Mouse (Mus musculus): ENCODE results near the gene Bace1. TPM values are rescaled to one million over a fixed set of nuclear protein-coding genes. Genes with fewer than 3 reads are reported as not detected.

Bace1 gene
- polyA plus RNA-seq, 1 experiment: 60.0 TPM

DNA sequence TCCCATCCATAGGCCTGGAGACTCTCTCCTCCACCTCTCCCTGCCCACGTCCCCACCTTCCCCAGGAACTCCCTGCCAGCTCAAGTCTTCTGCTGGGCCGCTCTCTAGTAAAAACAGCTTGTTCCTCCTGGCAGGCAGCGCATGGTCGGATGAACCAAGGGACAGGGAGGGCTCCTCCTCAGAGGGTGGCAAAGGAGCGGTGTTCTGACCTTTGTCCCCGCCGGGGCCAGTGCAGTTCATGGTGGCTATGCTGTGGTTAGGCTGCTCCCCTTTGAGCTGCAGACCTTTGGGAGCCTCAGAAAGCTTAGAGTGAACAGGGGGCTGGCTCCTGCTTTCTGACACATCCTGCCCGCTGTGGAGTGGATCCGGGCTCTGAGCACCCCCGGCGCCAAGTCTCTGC, 31.5 kb upstream of the Bace1 start:
- TF ChIP-seq CTCF (IDR thresholded peaks at IDR 0.05; ENCODE audit: borderline replicate concordance, insufficient read depth, low read length) (no peak), POLR2A (IDR thresholded peaks at IDR 0.05; ENCODE audit: low read depth, low read length) (no peak)
- H3K4me1 ChIP-seq (ENCODE audit: control insufficient read depth, insufficient read depth, low read length): no peaks in the 10 kb centered on the region
- H3K4me3 ChIP-seq (ENCODE audit: insufficient read depth, low read length): no peak overlapping the region
- H3K27ac ChIP-seq (ENCODE audit: insufficient read depth, low read length): no peak overlapping the region

- TF ChIP-seq CTCF (IDR thresholded peaks at IDR 0.05; ENCODE audit: borderline replicate concordance, insufficient read depth, low read length) (no peak), POLR2A (IDR thresholded peaks at IDR 0.05; ENCODE audit: low read depth, low read length) (no peak)
- Histone ChIP-seq H3K4me1 (ENCODE audit: control insufficient read depth, insufficient read depth, low read length) (no peaks in the 10 kb centered on the region), H3K4me3 (ENCODE audit: insufficient read depth, low read length) (no peak overlapping the region), H3K27ac (ENCODE audit: insufficient read depth, low read length) (no peak overlapping the region)
Measured at GRCm38 (mm10) chr9:45807337-45807736, 31.0 kb upstream of the Bace1 start.

DNA sequence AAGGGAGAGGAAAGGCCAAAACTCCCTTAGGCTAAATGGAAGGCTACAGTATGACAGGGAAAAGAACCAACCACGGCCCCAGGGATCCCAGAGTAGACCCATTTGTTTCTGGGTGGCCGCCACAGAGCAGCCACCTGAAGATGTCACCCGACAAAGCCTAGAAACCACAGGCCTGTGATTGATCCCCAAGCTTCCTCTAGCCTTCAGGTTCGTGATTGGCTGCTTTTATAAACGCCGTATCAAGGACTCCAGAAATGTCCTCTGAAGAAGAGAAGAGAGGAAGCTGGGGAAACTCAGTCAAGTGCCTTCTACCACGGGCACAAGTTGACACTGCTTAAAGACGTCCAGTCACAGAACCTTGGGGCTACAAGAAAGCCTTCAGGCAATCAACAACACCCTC, 30.6 kb upstream of the Bace1 start:
- H3K4me3 ChIP-seq (ENCODE audit: insufficient read depth, low read length): no peak overlapping the region
- no peaks in the 10 kb centered on the region for H3K4me1 ChIP-seq (ENCODE audit: control insufficient read depth, insufficient read depth, low read length)
- no peak overlapping the region for H3K27ac ChIP-seq (ENCODE audit: insufficient read depth, low read length)
- no peak for TF ChIP-seq CTCF (IDR thresholded peaks at IDR 0.05; ENCODE audit: borderline replicate concordance, insufficient read depth, low read length)
- TF ChIP-seq POLR2A (IDR thresholded peaks at IDR 0.05; ENCODE audit: low read depth, low read length): no peak

DNA sequence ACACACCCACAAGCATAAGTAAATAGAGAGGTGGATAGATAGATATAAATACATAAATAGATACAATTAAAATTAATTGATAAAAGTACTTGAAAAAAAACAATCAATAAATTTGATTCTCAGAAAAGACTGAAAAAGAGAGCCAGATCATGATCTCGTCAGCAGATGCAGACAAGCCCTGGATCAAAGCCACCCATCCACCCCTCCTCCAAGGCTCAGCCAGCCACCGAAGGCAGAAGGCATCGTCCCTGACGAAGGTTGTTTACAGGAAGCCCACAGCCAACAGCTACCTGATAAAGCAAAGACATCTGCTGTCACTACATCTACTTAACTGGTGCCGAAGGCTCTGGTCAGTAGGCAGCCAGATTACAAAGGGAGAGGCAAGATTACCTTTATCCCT, 26.4 kb upstream of the Bace1 start:
- TF ChIP-seq CTCF (IDR thresholded peaks at IDR 0.05; ENCODE audit: borderline replicate concordance, insufficient read depth, low read length): no peak
- no peak for TF ChIP-seq POLR2A (IDR thresholded peaks at IDR 0.05; ENCODE audit: low read depth, low read length)
- Histone ChIP-seq H3K4me3 (ENCODE audit: insufficient read depth, low read length) (no peak overlapping the region), H3K27ac (ENCODE audit: insufficient read depth, low read length) (no peak overlapping the region)

DNA sequence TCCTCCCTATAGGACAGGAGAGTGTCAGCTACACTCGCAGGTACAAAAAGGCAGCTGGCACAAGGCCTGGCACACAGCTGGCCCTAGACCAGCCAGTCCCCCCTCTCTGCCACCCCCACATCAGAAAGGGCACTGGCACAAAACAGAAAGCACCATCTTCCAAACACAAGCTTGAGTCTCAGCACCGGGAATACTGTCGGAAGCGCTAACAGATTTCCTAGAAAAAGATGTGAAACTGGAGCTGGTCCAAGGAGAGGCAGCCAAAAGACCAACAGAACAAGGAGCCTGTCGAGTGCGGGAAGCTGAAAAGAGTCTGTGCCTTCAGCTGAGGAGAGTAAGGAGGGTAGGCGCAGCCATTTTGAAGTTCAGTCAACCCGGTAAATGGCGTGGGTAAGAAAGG, 23.3 kb upstream of the Bace1 start:
- no peaks in the 10 kb centered on the region for H3K4me1 ChIP-seq (ENCODE audit: control insufficient read depth, insufficient read depth, low read length)
- TF ChIP-seq CTCF (IDR thresholded peaks at IDR 0.05; ENCODE audit: borderline replicate concordance, insufficient read depth, low read length): no peak
- TF ChIP-seq POLR2A (IDR thresholded peaks at IDR 0.05; ENCODE audit: low read depth, low read length): no peak
- no peak overlapping the region for H3K27ac ChIP-seq (ENCODE audit: insufficient read depth, low read length)
- no peak overlapping the region for H3K4me3 ChIP-seq (ENCODE audit: insufficient read depth, low read length)

More for the DNA sequence above, 26.4 kb upstream of the Bace1 start:
- no peaks in the 10 kb centered on the region for H3K4me1 ChIP-seq (ENCODE audit: control insufficient read depth, insufficient read depth, low read length)

DNA sequence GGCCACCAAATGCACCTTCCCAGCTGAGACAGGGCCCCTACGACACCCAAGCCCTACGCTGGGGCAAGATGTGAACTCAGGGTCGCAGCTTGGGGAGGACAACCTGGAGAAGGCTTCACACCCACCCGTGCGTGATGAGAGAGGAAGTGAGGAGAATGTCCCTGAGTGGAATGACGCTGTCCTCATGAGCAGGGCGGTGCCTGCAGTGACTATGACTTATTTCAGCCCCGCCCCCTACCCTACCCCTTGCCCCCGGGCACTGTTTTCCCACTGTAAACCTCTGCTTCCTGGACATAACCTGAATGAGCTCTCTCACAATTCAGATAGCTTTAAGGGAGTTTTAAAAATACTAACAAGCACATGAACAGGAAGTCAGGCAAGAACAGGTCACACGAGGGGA, 22.9 kb upstream of the Bace1 start:
- H3K4me3 ChIP-seq (ENCODE audit: insufficient read depth, low read length): no peak overlapping the region
- TF ChIP-seq POLR2A (IDR thresholded peaks at IDR 0.05; ENCODE audit: low read depth, low read length) (no peak), CTCF (IDR thresholded peaks at IDR 0.05; ENCODE audit: borderline replicate concordance, insufficient read depth, low read length) (no peak)
- H3K4me1 ChIP-seq (ENCODE audit: control insufficient read depth, insufficient read depth, low read length): no peaks in the 10 kb centered on the region
- no peak overlapping the region for H3K27ac ChIP-seq (ENCODE audit: insufficient read depth, low read length)

DNA sequence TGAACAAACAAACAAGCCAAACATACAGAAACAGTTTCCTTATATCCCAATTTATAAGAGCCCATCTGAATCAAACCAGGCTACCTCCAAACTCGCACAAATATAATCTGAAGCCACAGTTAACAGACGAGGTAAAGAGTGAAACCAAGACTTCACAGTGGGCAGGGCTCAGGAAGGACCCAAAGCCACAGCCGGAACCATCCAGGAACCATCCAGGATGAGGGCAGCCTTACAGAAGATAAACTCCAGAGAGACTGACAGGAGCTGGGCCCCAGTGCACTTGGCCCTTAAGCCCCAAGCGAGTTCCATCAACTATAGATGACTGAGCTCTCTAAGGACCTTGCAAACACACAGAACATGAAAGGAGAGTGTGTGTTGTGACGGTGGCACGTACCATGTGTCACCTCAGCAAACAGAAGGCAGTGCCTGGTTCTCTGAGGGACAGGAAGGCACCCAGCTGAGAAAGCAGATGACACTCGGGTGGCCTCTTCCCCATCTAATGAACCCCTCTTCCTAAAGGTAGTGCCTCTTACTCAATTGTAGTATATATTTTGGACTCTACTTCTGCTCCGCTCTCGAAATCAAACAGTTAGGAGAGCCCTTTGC, 19.9 kb upstream of the Bace1 start:
- Histone ChIP-seq H3K4me3 (ENCODE audit: insufficient read depth, low read length) (no peak overlapping the region), H3K27ac (ENCODE audit: insufficient read depth, low read length) (no peak overlapping the region), H3K4me1 (ENCODE audit: control insufficient read depth, insufficient read depth, low read length) (no peaks in the 10 kb centered on the region)
- TF ChIP-seq POLR2A (IDR thresholded peaks at IDR 0.05; ENCODE audit: low read depth, low read length): no peak

DNA sequence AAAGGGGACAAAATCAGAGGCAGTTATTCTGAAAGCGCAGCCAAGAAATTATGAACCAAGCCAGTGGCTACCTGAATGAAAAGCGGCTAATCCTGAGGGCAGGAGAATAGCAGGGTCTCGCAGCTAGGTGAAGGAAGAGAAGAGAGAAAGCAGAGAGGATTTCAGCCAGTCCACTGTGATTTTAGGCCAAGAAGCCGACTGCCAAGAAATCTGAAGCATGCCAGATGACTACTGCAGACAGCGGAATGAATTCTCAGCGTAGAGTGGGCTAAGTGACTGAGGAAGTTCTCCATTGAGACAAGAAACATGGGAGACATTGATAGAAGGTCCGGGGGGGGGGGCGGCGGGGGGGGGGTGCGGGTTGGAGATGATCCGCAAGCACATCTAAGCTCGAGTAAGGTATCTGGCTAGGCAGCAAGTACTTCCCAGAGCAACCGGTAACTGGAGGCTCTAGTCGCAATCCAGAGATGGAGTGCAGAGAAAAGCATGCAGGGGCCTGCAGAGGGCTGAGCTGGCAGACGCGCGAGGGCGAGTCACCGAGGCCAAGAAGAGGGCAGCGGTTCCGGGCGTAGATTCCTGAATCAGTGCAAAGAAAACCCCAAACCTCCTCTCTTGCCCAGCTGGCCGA, 10.6 kb upstream of the Bace1 start:
- peak overlapping the region; percentile 42 for H3K27ac ChIP-seq (ENCODE audit: insufficient read depth, low read length)
- H3K4me3 ChIP-seq (ENCODE audit: insufficient read depth, low read length): peak overlapping the region; percentile 82
- peaks cover 3% of the 10 kb centered on the region; the same call in 1 of the 2 replicates for H3K4me1 ChIP-seq (ENCODE audit: control insufficient read depth, insufficient read depth, low read length)
- TF ChIP-seq CTCF (IDR thresholded peaks at IDR 0.05; ENCODE audit: borderline replicate concordance, insufficient read depth, low read length) (no peak), POLR2A (IDR thresholded peaks at IDR 0.05; ENCODE audit: low read depth, low read length) (no peak)

DNA sequence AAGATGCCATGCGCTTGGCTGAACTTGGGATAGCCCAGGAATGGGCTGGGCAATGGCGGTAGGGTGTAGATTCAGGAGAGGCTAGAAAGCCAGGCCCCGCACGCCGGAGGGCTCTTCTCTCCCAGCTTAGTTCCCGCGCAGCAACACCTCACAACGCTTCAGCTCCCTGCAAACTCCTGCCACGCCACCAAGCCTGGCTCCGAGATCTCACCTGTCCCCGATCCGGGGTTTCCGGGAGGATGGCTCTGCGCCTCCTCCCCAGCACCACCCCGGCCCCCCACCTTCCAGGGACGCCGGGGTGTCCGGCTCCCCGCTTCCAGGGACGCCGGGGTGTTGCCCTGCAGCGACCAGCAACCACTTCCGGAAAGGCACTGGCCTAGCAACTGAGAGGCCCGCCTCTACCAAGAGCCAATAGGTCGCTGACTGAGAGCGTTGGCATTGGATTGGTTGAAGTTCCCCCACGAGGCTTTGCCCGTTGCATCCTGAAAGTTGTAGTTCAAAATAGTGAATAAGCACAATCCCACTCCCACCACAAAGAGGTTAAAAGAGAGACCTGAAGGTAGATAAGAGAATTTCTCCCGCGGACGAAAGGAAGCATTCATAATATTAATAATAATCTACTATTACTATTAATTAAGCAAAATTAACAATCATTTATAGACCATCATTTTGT, 10.0 kb upstream of the Bace1 start, which contains the start of gene Cep164:
Cep164 (minus strand) TSS at position 401 of the 673 bp plus-strand sequence.
- peaks cover 3% of the 10 kb centered on the region; the same call in 1 of the 2 replicates for H3K4me1 ChIP-seq (ENCODE audit: control insufficient read depth, insufficient read depth, low read length)
- H3K27ac ChIP-seq (ENCODE audit: insufficient read depth, low read length): peak within 1 kb of the TSS; percentile 42
- H3K4me3 ChIP-seq (ENCODE audit: insufficient read depth, low read length): peak within 1 kb of the TSS; percentile 82
- no peak for TF ChIP-seq CTCF (IDR thresholded peaks at IDR 0.05; ENCODE audit: borderline replicate concordance, insufficient read depth, low read length)
- no peak; the same call in 1 of the 2 replicates for TF ChIP-seq POLR2A (IDR thresholded peaks at IDR 0.05; ENCODE audit: low read depth, low read length)

- H3K27ac ChIP-seq (ENCODE audit: insufficient read depth, low read length): no peak overlapping the region
- peaks cover 3% of the 10 kb centered on the region; the same call in 1 of the 2 replicates for H3K4me1 ChIP-seq (ENCODE audit: control insufficient read depth, insufficient read depth, low read length)
- H3K4me3 ChIP-seq (ENCODE audit: insufficient read depth, low read length): no peak overlapping the region
- peak; percentile 85 for TF ChIP-seq CTCF (IDR thresholded peaks at IDR 0.05; ENCODE audit: borderline replicate concordance, insufficient read depth, low read length)
- TF ChIP-seq POLR2A (IDR thresholded peaks at IDR 0.05; ENCODE audit: low read depth, low read length): no peak
Measured at GRCm38 (mm10) chr9:45829107-45829506, 9.3 kb upstream of the Bace1 start.
